Mouse (Mus musculus): ENCODE results near the gene Sash1. TPM values are rescaled to one million over a fixed set of nuclear protein-coding genes. Genes with fewer than 3 reads are reported as not detected.
A peak's percentile ranks its signal among the peaks of the same experiment; 100 is the strongest.

The Sash1 gene
- polyA plus RNA-seq (2011; ENCODE audit: insufficient read depth, insufficient read length, low replicate concordance, missing spikeins), result 2.3 and 4.7 TPM in 2 replicates

DNA sequence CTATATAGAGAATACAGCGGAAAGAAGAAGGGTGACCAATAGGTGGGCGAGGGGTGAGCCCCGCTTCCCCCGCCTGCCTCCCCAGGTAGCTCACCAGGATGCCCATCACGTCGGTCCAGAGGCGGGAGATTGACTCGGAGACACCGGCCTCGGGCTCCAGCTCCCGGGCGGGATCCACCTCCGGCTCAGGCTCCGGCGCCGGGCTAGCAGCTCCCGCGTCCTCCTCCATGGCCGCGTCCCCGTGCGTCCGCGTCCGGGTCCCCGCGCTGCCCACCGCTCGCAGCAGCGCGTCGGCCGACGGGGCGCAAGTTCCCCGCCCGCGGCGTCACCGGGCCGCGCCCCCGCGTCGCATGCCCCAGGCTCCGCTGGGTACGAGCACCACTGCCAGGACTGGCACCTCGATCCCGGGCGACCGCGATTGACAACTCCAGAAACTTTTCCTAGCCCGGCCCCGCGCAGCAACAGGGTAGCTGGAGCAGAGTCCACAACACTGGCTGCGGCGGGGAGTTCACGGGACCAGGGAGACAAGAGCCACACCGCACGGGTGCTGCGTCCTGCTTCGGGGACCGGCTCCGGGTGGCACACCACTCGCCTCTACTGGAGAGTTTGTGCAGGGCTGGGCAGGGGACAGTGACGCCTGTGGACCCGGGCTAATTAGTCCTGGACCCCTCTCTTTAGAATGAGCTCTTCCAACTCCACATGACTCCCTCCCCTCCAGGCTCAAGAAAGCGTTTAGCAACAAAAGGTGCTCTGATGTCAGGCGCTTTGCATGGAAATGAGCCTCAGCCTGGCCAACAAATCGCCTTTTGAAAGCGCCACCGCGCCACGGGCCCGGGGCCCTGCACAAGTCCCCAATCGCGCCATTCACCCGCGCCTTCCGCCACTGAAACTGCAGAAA is at the start of gene Sash1:
Sash1 (minus strand) TSS at position 441 of the 898 bp plus-strand sequence.
- peak within 1 kb of the TSS; percentile 68 for H3K27ac ChIP-seq (ENCODE audit: control insufficient read depth, insufficient read depth, low read depth, low read length, poor library complexity)
- peak within 1 kb of the TSS; percentile 56 for H3K4me3 ChIP-seq (replicated peaks; ENCODE audit: control insufficient read depth, low read depth, low read length)
- WGBS, result under 1% methylated on average over 80 of the region's 80 CpGs
- TF ChIP-seq CTCF (IDR thresholded peaks at IDR 0.05; ENCODE audit: control insufficient read depth, insufficient read depth, low read length) (no peak), POLR2A (IDR thresholded peaks at IDR 0.05; ENCODE audit: borderline replicate concordance, control insufficient read depth, low read depth, low read length) (peak; percentile 22; the same call in 1 of the 2 replicates)
- H3K4me1 ChIP-seq (ENCODE audit: control insufficient read depth, insufficient read depth, low read length), result no peaks in the 10 kb centered on the region

DNA sequence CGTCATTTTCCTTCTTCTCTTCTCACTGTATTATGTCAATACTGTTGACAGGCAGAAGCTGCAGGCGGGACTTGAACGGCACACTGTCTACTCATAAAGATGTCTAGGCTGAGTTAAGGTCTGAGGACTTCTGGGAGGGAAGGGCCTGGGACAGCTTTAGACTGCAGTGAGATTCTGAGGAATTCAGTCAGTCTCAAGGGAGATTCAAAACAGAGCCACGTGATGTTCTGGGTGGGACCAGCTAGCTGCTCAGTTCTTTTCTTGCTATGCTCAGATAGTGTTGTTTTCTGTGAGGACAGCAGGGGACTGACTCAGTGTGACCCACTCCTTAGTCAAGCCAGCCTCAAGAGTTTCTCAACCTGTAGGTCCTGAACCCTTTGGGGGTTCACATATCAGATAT is 49.7 kb upstream of the Sash1 start:
- no peak overlapping the region for H3K4me3 ChIP-seq (replicated peaks; ENCODE audit: control insufficient read depth, low read depth, low read length)
- TF ChIP-seq CTCF (IDR thresholded peaks at IDR 0.05; ENCODE audit: control insufficient read depth, insufficient read depth, low read length), result no peak
- TF ChIP-seq POLR2A (IDR thresholded peaks at IDR 0.05; ENCODE audit: borderline replicate concordance, control insufficient read depth, low read depth, low read length), result no peak
- 74% methylated on average over 4 of the region's 4 CpGs for WGBS
- H3K4me1 ChIP-seq (ENCODE audit: control insufficient read depth, insufficient read depth, low read length), result peaks cover 2% of the 10 kb centered on the region
- H3K27ac ChIP-seq (ENCODE audit: control insufficient read depth, insufficient read depth, low read depth, low read length, poor library complexity), result no peak overlapping the region

DNA sequence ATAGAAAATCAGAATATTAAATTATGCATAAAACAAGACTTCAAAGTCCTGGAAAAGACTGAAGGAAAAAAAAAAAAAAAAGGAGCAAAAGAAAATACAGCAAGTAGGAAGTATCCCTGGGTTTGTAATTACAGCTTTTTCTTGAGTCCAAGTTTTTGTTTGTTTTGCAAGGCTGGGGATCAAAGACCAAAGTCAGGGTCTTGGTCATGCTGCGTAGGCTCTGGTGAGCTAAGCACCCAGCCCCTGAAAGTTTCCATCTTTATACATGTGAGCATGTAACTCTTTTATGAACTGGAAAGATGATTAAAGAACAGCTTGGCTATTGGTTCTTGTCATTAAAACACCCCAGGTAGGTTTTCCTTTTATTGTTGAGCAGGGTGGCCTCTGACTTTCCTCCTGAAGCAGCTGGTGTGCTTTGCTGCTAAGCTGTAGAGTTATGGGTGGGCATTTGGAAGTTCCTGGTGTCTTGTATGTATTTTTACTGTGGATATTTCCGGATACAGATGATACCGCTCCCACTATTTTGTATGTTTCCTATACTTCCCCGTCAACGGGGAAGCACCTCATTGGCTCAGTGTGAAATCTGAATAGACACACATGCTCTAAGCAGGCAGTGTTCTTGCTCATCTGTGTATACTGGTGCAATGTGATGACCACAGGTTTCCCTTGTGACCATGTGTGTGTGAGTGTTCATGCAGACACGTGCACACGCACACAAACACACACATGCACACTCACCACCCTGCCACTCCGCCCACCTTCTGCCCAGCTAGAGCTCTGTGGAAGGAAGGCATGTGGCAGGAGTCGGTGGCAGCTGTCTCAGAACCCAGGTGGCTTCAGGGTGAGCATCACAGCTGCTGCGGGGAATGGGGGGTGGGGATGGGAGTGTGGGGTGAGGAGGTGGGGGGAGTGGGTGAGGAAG is 47.8 kb upstream of the Sash1 start:
- WGBS, result 71% methylated on average over 10 of the region's 10 CpGs
- Histone ChIP-seq H3K27ac (ENCODE audit: control insufficient read depth, insufficient read depth, low read depth, low read length, poor library complexity) (no peak overlapping the region), H3K4me3 (replicated peaks; ENCODE audit: control insufficient read depth, low read depth, low read length) (no peak overlapping the region), H3K4me1 (ENCODE audit: control insufficient read depth, insufficient read depth, low read length) (peaks cover 2% of the 10 kb centered on the region)
- TF ChIP-seq CTCF (IDR thresholded peaks at IDR 0.05; ENCODE audit: control insufficient read depth, insufficient read depth, low read length) (no peak), POLR2A (IDR thresholded peaks at IDR 0.05; ENCODE audit: borderline replicate concordance, control insufficient read depth, low read depth, low read length) (no peak)

DNA sequence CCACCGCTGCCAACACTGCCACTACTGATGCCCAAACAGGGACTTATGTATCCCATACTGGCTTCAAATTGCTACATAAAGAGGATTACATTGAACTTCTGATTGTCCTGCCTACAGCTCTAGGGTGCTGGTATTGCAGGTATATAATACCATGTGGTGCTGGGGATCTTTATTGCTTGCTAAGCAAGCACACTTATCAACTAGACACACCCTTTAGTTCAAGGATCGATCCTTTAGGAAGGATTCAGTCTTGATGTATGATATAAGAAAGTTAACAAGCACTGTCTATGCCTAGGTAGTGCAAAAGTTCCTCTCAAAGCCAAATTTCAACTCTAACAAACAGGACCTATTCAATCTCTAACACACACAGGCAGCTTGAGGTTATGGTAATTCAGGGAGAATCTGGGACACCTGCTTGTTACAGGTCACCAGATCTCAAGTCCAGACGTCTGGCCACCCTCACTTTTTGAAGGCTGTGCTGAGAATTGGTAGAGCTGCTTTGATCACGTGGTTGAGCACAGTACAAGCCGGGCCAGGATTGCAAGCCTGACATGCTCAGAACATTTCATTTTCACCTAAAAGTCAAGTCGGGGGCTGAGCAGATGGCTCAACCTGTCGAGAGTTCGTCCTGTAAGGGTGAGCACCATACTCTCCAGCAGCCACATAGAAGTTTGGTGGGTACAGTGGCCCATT is 45.8 kb upstream of the Sash1 start:
- Histone ChIP-seq H3K4me1 (ENCODE audit: control insufficient read depth, insufficient read depth, low read length) (peaks cover 2% of the 10 kb centered on the region), H3K4me3 (replicated peaks; ENCODE audit: control insufficient read depth, low read depth, low read length) (no peak overlapping the region), H3K27ac (ENCODE audit: control insufficient read depth, insufficient read depth, low read depth, low read length, poor library complexity) (no peak overlapping the region)
- 78% methylated on average over 8 of the region's 8 CpGs for WGBS
- TF ChIP-seq POLR2A (IDR thresholded peaks at IDR 0.05; ENCODE audit: borderline replicate concordance, control insufficient read depth, low read depth, low read length), result no peak
- TF ChIP-seq CTCF (IDR thresholded peaks at IDR 0.05; ENCODE audit: control insufficient read depth, insufficient read depth, low read length), result no peak

- Histone ChIP-seq H3K4me1 (ENCODE audit: control insufficient read depth, insufficient read depth, low read length) (peaks cover 3% of the 10 kb centered on the region), H3K4me3 (replicated peaks; ENCODE audit: control insufficient read depth, low read depth, low read length) (no peak overlapping the region), H3K27ac (ENCODE audit: control insufficient read depth, insufficient read depth, low read depth, low read length, poor library complexity) (no peak overlapping the region)
- no peak for TF ChIP-seq CTCF (IDR thresholded peaks at IDR 0.05; ENCODE audit: control insufficient read depth, insufficient read depth, low read length)
- TF ChIP-seq POLR2A (IDR thresholded peaks at IDR 0.05; ENCODE audit: borderline replicate concordance, control insufficient read depth, low read depth, low read length), result no peak
Observed at GRCm38 (mm10) chr10:8930672-8931071, 44.8 kb upstream of the Sash1 start.

GRCm38 (mm10) chr10:8928775-8929647 is 43.1 kb upstream of the Sash1 start:
- no peak overlapping the region for H3K27ac ChIP-seq (ENCODE audit: control insufficient read depth, insufficient read depth, low read depth, low read length, poor library complexity)
- H3K4me1 ChIP-seq (ENCODE audit: control insufficient read depth, insufficient read depth, low read length), result peaks cover 3% of the 10 kb centered on the region
- WGBS, result 83% methylated on average over 10 of the region's 10 CpGs
- no peak for TF ChIP-seq POLR2A (IDR thresholded peaks at IDR 0.05; ENCODE audit: borderline replicate concordance, control insufficient read depth, low read depth, low read length)
- TF ChIP-seq CTCF (IDR thresholded peaks at IDR 0.05; ENCODE audit: control insufficient read depth, insufficient read depth, low read length), result no peak
- no peak overlapping the region for H3K4me3 ChIP-seq (replicated peaks; ENCODE audit: control insufficient read depth, low read depth, low read length)

DNA sequence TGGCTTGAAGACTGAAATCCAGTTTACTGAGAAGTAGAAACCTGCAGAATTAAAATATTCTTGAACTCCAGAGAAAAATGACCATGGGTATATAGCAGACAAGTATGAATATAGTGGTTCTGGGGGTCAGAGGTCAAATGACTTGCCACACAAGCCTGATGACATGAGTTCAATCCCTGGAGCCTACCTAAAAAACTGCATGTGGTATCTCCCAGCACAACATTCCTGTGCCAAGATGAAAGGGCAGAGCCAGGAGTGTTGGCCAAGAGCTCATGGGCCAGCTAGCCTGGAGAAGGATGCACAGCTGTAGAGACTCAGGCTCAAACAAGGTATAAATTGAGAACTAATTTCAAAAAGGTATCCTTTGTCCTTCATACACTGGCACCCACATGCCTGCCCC is 42.4 kb upstream of the Sash1 start:
- peaks cover 2% of the 10 kb centered on the region; the same call in 1 of the 2 replicates for H3K4me1 ChIP-seq (ENCODE audit: control insufficient read depth, insufficient read depth, low read length)
- TF ChIP-seq POLR2A (IDR thresholded peaks at IDR 0.05; ENCODE audit: borderline replicate concordance, control insufficient read depth, low read depth, low read length), result no peak
- no peak for TF ChIP-seq CTCF (IDR thresholded peaks at IDR 0.05; ENCODE audit: control insufficient read depth, insufficient read depth, low read length)
- H3K4me3 ChIP-seq (replicated peaks; ENCODE audit: control insufficient read depth, low read depth, low read length), result no peak overlapping the region
- no peak overlapping the region for H3K27ac ChIP-seq (ENCODE audit: control insufficient read depth, insufficient read depth, low read depth, low read length, poor library complexity)

All from bone marrow, adult 2 months (tissue).